Mouse (Mus musculus): ENCODE measurements around the gene Atl3.

The Atl3 gene

DNA sequence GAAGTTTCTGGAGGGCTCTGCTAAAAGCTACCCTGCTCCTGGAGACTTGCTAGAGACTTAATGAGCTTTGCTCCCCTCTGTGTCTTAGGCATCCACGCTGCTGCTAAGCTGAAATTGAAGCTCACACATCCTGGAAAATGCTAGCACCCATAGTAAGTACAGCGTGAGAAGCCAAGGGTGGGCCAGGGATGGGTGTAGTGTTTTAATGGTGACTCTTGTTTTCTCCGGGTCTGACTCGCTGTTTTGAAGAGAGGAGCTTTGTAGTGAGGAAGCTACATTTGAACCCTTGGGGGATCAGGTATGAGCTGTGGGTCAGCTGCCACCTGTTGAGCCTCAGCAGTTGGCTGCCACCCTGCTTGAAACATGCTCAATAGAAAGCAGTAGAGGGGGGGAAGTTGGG lies 64.0 kb downstream of the Atl3 start:
- intact Hi-C loops (cut with DNase I), result loop anchor here (5.0 kb wide), 1 partner anchor 34 kb away; no protein-coding TSS in a partner anchor

DNA sequence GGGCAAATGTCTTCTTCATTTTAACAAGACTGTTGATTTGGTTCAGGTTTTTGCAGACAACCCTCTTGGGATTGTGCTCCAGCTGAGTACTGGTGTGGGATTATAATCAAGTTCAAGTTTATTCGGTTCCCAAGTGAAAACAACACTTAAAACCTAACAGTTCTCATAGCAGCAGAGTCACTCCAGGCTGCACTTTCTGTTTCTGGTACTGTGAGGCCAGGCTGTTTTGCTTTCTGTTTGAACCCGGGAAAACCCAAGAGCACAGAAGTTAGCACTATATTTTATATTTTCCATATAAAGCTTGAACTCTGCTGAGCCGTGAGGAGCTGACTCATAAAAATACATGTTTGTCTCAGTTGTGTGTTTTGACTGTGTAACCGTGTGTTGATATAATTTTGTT lies 64.8 kb downstream of the Atl3 start:
- intact Hi-C loops (cut with DNase I), result loop anchor here (5.0 kb wide), 1 partner anchor 34 kb away; no protein-coding TSS in a partner anchor

GRCm38 (mm10) chr19:7559986-7560385 lies 66.1 kb downstream of the Atl3 start:
- intact Hi-C loops (cut with DNase I), result loop anchor here (5.0 kb wide), 1 partner anchor 32 kb away; no protein-coding TSS in a partner anchor

- intact Hi-C loops (cut with DNase I), result no loop called here
Measured at GRCm38 (mm10) chr19:7561456-7561855, 67.6 kb downstream of the Atl3 start.

- intact Hi-C loops (cut with DNase I), result no loop called here
Measured at GRCm38 (mm10) chr19:7562601-7563129, 68.8 kb downstream of the Atl3 start.

GRCm38 (mm10) chr19:7563676-7564075 lies 69.8 kb downstream of the Atl3 start:
- intact Hi-C loops (cut with DNase I), result no loop called here

GRCm38 (mm10) chr19:7564457-7564856 lies 70.6 kb downstream of the Atl3 start:
- intact Hi-C loops (cut with DNase I), result no loop called here

DNA sequence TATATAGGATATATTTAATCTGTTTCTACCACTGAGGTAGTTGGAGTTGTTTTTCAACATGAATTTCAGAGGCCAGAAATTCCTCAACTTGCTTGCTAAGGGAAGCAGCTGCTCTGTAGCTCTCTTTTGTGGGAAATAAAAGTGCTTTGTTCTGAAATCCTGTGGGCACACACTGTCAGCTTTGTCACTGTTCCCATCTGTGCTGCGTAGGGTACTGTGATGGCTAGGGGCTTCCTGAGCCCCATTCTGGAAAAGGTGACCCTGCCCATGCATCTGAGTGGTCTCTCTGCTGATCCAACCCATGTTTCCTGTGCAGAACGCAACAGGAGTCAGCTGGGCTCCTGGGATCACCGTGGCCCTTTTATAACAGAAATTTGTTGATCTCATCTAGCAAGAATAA lies 73.0 kb downstream of the Atl3 start:
- intact Hi-C loops (cut with DNase I), result no loop called here

- intact Hi-C loops (cut with DNase I), result no loop called here
Measured at GRCm38 (mm10) chr19:7568364-7568763, 74.5 kb downstream of the Atl3 start.

DNA sequence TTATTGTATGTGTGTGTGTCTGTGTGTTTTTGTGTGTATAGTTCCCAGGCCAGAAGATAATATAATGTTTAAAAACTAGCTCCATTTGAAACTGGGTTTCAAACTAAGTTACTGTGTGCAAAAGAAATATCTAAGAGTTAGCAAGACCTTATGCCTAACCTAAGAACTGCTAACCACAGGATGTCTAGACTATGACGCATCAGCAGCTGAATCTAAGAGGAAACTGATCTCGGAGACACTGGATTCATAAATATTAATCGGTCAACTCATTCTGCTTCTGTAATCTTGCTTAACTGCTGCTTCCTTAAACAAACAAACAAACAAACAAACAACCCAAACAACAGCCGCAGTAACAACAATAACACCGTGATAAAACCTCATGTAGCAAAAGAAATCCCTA lies 75.8 kb downstream of the Atl3 start:
- intact Hi-C loops (cut with DNase I), result no loop called here

GRCm38 (mm10) chr19:7576180-7576579 lies 82.3 kb downstream of the Atl3 start:
- intact Hi-C loops (cut with DNase I), result no loop called here

GRCm38 (mm10) chr19:7577710-7578109 lies 83.9 kb downstream of the Atl3 start:
- intact Hi-C loops (cut with DNase I), result no loop called here

DNA sequence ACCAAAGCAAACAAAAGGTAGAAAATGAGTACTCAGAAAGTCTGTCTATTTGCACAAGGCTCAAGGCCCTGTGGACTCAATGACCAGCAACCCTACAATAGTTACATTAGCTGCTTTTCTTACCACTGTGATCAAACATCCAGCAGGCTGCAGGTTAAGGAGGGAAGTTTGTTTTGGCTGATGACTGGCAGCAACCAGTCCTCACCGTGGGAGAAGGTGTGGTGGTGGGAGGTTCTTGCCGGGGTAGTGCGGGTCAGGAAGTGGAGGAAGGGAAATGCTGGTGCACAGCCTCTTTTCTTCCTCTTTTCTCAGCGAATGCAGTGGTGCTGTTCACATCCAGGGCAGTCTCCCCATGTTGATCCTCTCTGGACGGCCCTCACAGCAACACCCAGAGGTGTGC lies 87.2 kb downstream of the Atl3 start:
- intact Hi-C loops (cut with DNase I), result no loop called here

- intact Hi-C loops (cut with DNase I), result no loop called here
Measured at GRCm38 (mm10) chr19:7583101-7583500, 89.3 kb downstream of the Atl3 start.

- intact Hi-C loops (cut with DNase I), result no loop called here
Measured at GRCm38 (mm10) chr19:7583599-7583998, 89.8 kb downstream of the Atl3 start.

- intact Hi-C loops (cut with DNase I), result no loop called here
Measured at GRCm38 (mm10) chr19:7585279-7585678, 91.4 kb downstream of the Atl3 start.

- intact Hi-C loops (cut with DNase I), result no loop called here
Measured at GRCm38 (mm10) chr19:7585764-7586163, 91.9 kb downstream of the Atl3 start.
